Mouse (Mus musculus) lung, postnatal 4 days (tissue): ENCODE data around the gene Gm21994.
"Not testable (repeated sequence)": the region's sequence is repeated elsewhere in the genome, so short reads cannot be mapped to it uniquely, and the experiment has no call there.

Experiments
- DNase-seq, 2 experiments: peaks; one replicate each; pipeline ENCODE4 v3.0.0; 2021

Gene Gm21994

GRCm38 (mm10) chr2:150255491-150255890 is at the start of gene Gm21994:
Gene Gm21994, minus strand, starts transcription at chr2:150255591.
- not testable (repeated sequence) for DNase-seq

DNA sequence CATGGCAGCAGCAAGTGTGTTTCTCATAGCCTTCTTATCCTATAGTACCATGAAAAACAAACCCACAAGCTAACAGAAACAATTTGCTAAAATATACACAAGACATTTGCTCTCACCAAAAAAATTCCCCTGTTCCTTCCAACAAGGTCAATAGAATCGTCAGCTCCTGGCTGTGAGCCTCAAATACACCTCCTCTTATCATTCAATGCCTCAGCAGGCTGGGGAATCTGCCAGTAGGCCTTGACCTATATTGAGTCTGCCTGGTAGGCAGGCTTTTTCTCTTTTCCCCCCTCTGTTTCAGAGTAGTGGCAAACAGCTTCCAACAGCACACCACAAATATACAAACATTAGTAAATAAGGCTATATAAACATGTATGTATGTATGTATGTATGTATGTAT is 43.7 kb upstream of the Gm21994 start:
- no peak for DNase-seq

DNA sequence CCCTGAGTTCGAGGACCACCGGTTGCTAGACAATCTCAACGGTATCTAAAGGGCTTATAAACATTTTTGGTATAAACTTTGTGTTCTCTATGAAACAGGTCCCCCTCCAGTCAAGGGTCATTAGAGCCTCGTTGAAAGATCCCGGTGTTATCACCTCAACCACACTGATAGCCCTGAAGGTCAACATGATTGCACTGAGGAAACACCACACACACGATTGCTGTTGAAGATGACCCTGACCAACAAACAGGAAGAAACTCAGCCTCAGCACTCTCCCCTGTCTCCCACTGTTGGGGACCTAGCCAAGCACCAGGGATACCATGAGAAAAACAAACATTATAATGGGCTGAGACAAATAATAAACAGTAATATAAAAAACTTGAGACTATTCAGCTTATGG is 38.3 kb upstream of the Gm21994 start:
- DNase-seq: no peak

- DNase-seq: not testable (repeated sequence)
Measured at GRCm38 (mm10) chr2:150257291-150257690, 1.9 kb upstream of the Gm21994 start, which contains the start of gene Gm14124. Gene Gm14124, plus strand, starts transcription at chr2:150257517.

GRCm38 (mm10) chr2:150256861-150257260 is 1.5 kb upstream of the Gm21994 start:
- DNase-seq: not testable (repeated sequence)

GRCm38 (mm10) chr2:150243211-150243610 is 12.2 kb downstream of the Gm21994 start:
- DNase-seq: no peak

DNA sequence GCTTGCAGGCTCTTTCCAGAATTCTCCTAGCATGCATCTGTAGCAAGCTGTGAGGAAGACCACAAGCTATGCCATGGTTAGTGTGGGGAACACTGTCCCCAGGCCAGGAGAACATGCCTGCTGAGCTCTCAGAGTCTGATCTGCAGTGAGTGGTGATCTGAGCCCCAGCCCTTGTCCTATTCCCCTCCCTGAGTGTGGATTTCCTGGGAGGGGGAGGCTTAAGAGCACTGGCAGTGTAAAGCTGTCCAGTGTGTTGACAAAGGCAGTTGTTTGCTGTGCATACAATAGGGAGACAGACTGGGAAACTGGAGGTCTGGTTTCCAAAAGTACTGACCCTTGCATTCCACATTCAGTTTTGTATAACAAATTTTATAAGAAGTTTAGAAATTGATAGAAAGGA is 32.1 kb downstream of the Gm21994 start:
- not testable (repeated sequence) for DNase-seq

GRCm38 (mm10) chr2:150218363-150218725 is 37.0 kb downstream of the Gm21994 start:
- DNase-seq: not testable (repeated sequence)

GRCm38 (mm10) chr2:150217600-150218362 is 37.6 kb downstream of the Gm21994 start, which contains the start of gene Zfp937:
Gene Zfp937, plus strand, starts transcription at chr2:150218073.
- DNase-seq: peak; percentile 79 to 87
